Mouse (Mus musculus) forebrain, embryonic 15.5 days (tissue): Measurements from ENCODE around the gene Galm. TPM values are rescaled to one million over a fixed set of nuclear protein-coding genes. Genes with fewer than 3 reads are reported as not detected.

Source experiments
- ATAC-seq: fragments of 200-750 bp; cut with Nextera tagmentation; replicated peaks from 2 replicates; pipeline ENCODE4 v1.8.0; 2017; ENCODE audit warnings: mild to moderate bottlenecking, moderate TSS enrichment, moderate library complexity
- H3K27ac ChIP-seq: fragments of 300-500 bp; sonication (generic); replicated peaks from 2 replicates; pipeline ENCODE4 v1.5.1; 2015; ENCODE audit warnings: mild to moderate bottlenecking, inconsistent platforms
- H3K27me3 ChIP-seq: fragments of 300-500 bp; sonication (generic); 2 replicates; pipeline ENCODE4 v1.6.1; 2015; ENCODE audit warnings: inconsistent platforms
- H3K36me3 ChIP-seq: fragments of 300-500 bp; sonication (generic); 2 replicates; pipeline ENCODE4 v1.6.1; 2015; ENCODE audit warnings: mild to moderate bottlenecking, inconsistent platforms
- H3K4me1 ChIP-seq: fragments of 300-500 bp; sonication (generic); 2 replicates; pipeline ENCODE4 v1.6.1; 2015; ENCODE audit warnings: inconsistent platforms
- H3K4me2 ChIP-seq: fragments of 300-500 bp; sonication (generic); replicated peaks from 2 replicates; pipeline ENCODE4 v1.6.1; 2015; ENCODE audit warnings: mild to moderate bottlenecking, inconsistent platforms
- H3K4me3 ChIP-seq: fragments of 300-500 bp; sonication (generic); 2 replicates; pipeline ENCODE4 v1.5.1; 2015; ENCODE audit warnings: mild to moderate bottlenecking, inconsistent platforms
- H3K9ac ChIP-seq: fragments of 300-500 bp; sonication (generic); replicated peaks from 2 replicates; pipeline ENCODE4 v1.6.1; 2015; ENCODE audit warnings: mild to moderate bottlenecking, inconsistent platforms
- H3K9me3 ChIP-seq: fragments of 300-500 bp; sonication (generic); 2 replicates; pipeline ENCODE4 v1.6.1; 2016; ENCODE audit warnings: inconsistent platforms
- WGBS: fragments of 180-500 bp; shearing (Covaris S2); methylation state at CpG from one replicate; pipeline ENCODE4 v1.1.7; 2015; ENCODE audit warnings: mixed read lengths; 5-methylcytosine and 5-hydroxymethylcytosine counted together
- polyA plus RNA-seq: library from polyadenylated mRNA; unstranded; fragments of >200 nt; fragmentation: Nextera tagmentation; extraction: Ambion mirVana; gene quantifications from 2 replicates; pipeline ENCODE4 v1.2.1, GENCODE M21; 2015

The Galm gene
- polyA plus RNA-seq, 1 experiment from 2014 or later, result 2.0 TPM

DNA sequence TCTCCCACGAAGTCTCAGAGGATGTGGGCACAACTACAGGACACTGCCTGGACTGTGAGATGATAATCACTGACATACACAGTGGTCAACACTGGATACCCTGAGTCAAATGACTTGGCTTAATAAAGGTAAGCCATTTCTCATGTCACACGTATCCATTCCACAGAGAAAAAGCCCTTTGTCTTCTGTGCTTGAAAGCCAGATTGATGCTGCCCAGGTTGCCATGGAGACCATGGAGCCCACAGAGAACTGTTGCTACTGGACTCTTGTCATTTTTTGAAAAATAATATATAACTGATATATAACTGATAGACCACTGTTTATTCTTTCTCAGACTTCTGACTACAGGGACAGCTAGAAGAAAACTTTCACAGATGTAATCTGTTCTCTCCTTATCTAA is 30.1 kb upstream of the Galm start:
- H3K4me2 ChIP-seq, result no peak overlapping the region
- ATAC-seq, result no peak
- WGBS, result 38% methylated on average over 2 of the region's 2 CpGs
- H3K4me1 ChIP-seq, result peaks cover 9% of the 10 kb centered on the region; the same call in 1 of the 2 replicates
- H3K9ac ChIP-seq, result no peak overlapping the region
- H3K27ac ChIP-seq, result no peak overlapping the region
- no peaks in the 10 kb centered on the region for H3K27me3 ChIP-seq
- H3K4me3 ChIP-seq, result no peak overlapping the region
- H3K9me3 ChIP-seq, result no peaks in the 10 kb centered on the region
- H3K36me3 ChIP-seq, result no peaks in the 10 kb centered on the region

DNA sequence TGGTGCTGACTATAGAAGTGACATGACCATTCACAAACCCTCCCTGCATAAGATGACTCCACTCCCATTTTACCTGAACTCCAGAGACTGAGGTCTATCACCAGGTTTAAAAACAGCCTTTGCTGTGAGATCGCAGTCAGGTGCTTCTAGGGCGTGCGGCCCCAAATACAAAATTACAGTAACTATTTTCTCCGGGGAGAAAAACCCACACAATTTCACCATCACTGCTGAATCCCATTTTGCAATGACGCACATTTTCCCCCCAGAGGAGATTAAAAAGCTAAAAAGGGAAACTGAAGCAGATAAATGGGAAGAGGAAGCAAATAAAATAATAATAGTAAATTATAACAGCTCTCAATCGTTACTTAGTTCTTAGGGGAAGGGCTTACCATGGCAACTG is 27.4 kb upstream of the Galm start:
- no peak for ATAC-seq
- no peaks in the 10 kb centered on the region for H3K9me3 ChIP-seq
- no peak overlapping the region for H3K4me2 ChIP-seq
- H3K4me1 ChIP-seq, result peaks cover 9% of the 10 kb centered on the region; the same call in 1 of the 2 replicates
- H3K27me3 ChIP-seq, result no peaks in the 10 kb centered on the region
- no peak overlapping the region for H3K27ac ChIP-seq
- 85% methylated on average over 6 of the region's 6 CpGs for WGBS
- H3K36me3 ChIP-seq, result no peaks in the 10 kb centered on the region
- no peak overlapping the region for H3K4me3 ChIP-seq
- no peak overlapping the region for H3K9ac ChIP-seq

DNA sequence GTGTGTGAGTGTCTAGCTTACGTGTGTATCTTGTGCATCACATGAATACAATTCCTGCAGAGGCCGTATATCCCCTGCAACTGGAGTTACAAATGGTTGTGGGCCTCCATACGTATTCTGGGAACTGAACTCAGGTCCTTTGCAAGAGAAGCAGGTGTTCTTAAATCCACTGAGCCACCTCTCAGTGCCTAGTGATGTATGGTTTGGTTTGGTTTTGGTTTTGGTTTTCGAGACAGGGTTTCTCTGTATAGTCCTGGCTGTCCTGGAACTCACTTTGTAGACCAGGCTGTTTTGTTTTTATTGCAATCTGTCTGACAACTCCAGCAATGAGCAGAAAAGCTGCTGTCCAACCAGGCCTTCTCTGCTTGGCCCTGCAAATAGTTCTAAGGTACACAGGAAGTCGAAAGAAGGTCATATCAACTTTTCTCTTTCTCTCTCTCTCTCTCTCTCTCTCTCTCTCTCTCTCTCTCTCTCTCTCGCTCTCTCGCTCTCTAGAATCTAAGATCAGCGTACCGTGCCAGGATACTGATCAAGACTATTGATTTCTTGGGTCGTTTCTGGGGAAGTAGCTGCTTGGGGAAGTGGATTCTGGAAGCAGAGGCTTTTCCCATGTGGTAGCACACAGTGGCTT is 21.8 kb upstream of the Galm start:
- no peak overlapping the region for H3K9ac ChIP-seq
- no peak overlapping the region for H3K4me3 ChIP-seq
- H3K36me3 ChIP-seq, result no peaks in the 10 kb centered on the region
- no peaks in the 10 kb centered on the region for H3K9me3 ChIP-seq
- 84% methylated on average over 10 of the region's 10 CpGs for WGBS
- no peak overlapping the region for H3K27ac ChIP-seq
- H3K27me3 ChIP-seq, result no peaks in the 10 kb centered on the region
- no peak for ATAC-seq
- H3K4me2 ChIP-seq, result no peak overlapping the region
- no peaks in the 10 kb centered on the region for H3K4me1 ChIP-seq

DNA sequence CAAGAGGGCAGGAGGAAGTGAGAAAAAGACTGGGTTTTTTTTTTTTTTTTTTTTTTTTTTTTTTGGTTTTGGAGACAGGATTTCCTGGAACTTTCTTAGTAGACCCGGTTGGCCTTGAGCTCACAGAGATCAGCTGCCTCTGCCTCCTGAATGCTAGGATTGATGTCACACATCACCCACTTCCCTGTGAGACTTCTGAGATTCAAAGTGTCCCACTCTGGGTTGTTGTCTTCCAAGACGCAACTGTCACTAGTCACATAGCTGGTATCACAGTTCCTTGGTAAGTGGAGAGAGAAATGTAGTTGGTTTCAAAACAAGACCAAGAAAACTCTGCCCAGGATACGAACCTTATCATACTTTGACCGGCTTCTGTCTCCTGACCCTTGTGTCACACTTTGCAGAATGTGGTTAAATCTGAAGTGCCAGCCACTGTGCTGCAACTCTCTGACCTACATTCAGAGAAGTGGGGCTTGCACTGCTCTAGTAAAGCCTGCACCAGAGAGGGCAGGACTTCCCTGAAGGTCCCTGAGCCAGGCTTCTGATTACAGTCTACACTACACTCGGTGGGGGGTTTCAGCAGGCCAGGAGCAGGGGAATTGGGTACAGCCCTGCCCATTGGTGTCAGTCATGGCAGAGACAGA is 14.5 kb upstream of the Galm start:
- H3K4me3 ChIP-seq, result no peak overlapping the region
- 82% methylated on average over 5 of the region's 5 CpGs for WGBS
- no peak overlapping the region for H3K4me2 ChIP-seq
- no peaks in the 10 kb centered on the region for H3K9me3 ChIP-seq
- H3K27me3 ChIP-seq, result no peaks in the 10 kb centered on the region
- H3K36me3 ChIP-seq, result no peaks in the 10 kb centered on the region
- H3K27ac ChIP-seq, result no peak overlapping the region
- H3K4me1 ChIP-seq, result no peaks in the 10 kb centered on the region
- no peak overlapping the region for H3K9ac ChIP-seq
- ATAC-seq, result no peak

DNA sequence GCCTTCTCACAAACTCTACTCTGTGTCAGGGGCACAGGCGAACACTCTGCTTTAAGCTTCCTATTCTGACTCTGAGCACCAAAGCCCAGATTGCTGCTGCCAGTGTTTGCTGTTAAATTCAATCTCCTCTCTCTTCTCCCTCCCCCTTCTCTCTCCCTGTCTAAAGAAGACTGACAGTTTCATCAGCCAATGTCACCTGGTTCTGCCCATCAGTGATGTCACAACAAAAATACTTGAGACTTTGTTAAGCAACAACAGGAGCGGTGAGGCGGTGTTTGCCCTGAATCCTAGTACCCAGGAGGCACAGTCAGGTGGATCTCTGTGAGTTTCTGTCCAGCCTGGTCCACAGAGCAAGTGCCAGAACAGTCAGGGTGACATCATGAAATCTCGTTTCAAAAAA is 13.8 kb upstream of the Galm start:
- Histone ChIP-seq H3K4me2 (no peak overlapping the region), H3K36me3 (no peaks in the 10 kb centered on the region), H3K4me3 (no peak overlapping the region), H3K27me3 (no peaks in the 10 kb centered on the region), H3K9ac (no peak overlapping the region), H3K27ac (no peak overlapping the region), H3K9me3 (no peaks in the 10 kb centered on the region), H3K4me1 (no peaks in the 10 kb centered on the region)
- 92% methylated on average over 4 of the region's 4 CpGs for WGBS
- ATAC-seq, result no peak

DNA sequence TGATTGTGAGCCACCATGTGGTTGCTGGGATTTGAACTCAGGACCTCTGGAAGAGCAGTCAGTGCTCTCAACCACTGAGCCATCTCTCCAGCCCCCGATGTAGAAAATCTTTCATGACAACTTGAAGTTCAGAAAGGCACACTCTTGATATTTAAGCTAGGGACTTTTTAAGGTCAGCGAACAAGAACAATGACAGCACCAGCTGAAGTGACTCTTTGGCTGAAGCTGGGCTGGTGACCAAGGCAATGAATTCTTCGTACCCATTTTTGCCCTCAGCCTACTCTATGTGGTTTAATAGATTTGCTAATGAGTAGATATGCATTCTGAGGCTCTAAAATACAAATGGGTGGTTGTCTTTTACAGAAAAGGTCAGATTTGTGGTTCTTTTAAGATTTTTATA is 6.9 kb upstream of the Galm start:
- 87% methylated on average over 3 of the region's 3 CpGs for WGBS
- H3K4me3 ChIP-seq, result no peak overlapping the region
- H3K4me2 ChIP-seq, result no peak overlapping the region
- H3K36me3 ChIP-seq, result no peaks in the 10 kb centered on the region
- no peaks in the 10 kb centered on the region for H3K4me1 ChIP-seq
- no peak overlapping the region for H3K27ac ChIP-seq
- no peaks in the 10 kb centered on the region for H3K9me3 ChIP-seq
- no peak for ATAC-seq
- H3K27me3 ChIP-seq, result no peaks in the 10 kb centered on the region
- H3K9ac ChIP-seq, result no peak overlapping the region

DNA sequence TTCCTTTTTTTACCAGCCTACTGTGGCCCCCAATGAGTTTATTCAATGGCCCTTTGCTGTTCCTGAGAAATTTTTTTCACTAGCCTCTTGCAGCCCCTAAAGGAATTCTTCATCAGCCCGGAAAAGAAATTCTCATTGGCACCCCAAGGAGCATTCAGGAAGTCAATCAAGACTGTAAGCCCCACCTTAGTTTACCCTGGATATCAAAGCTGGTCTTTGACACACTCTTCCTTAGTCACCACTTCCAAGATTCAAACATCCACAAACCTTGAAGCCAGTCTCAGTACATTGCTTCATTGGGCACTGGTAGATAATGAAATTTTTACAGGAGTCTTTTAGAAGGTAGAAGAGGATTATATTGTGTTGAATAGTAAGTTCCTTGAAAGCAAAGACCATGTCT is 5.4 kb upstream of the Galm start:
- Histone ChIP-seq H3K36me3 (no peaks in the 10 kb centered on the region), H3K4me3 (no peak overlapping the region), H3K9me3 (no peaks in the 10 kb centered on the region), H3K4me1 (no peaks in the 10 kb centered on the region), H3K4me2 (no peak overlapping the region), H3K27me3 (no peaks in the 10 kb centered on the region), H3K27ac (no peak overlapping the region), H3K9ac (no peak overlapping the region)
- ATAC-seq, result no peak
- 60% methylated on average over 1 of the region's 1 CpGs for WGBS

DNA sequence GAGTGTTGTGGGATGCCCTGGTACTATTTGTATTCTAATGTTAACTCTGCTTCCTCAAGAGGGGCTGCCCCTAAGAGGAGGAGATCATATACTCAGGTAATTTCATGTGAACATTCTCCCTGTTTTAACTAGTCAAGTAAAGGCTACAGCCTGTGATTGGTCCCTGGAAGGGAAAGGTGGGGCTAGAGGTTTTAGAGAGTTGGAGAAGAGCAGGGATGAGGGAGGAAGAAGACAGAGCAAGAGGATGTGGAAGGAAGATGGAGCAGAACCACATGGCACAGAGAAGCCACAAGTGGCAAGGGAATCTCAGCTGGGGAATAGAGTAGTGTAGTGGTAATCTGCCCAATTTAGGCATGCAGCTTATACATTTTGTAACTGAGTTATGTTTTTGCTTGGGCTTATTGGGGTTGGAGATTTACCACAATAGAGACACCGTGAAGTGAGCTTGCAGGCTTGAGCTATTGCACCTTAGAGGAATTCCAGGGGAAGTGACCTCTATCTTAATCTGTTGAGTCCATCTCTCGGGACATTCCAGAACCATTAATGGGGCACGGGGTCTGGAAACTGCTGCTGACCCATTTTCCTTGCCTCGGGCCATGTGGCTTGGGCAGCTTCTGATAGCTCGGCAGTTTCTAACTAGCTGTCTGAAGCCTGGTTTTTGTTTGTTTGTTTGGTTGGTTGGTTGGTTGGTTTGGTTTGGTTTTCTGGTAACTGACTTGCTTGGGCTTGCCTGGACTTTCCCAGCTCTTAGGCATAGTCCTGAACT is 2.1 kb upstream of the Galm start:
- Histone ChIP-seq H3K27me3 (no peaks in the 10 kb centered on the region), H3K4me2 (no peak overlapping the region), H3K27ac (no peak overlapping the region), H3K4me3 (no peak overlapping the region), H3K9ac (no peak overlapping the region), H3K4me1 (peaks cover 5% of the 10 kb centered on the region; the same call in 1 of the 2 replicates), H3K36me3 (no peaks in the 10 kb centered on the region), H3K9me3 (no peaks in the 10 kb centered on the region)
- 91% methylated on average over 5 of the region's 5 CpGs for WGBS
- no peak for ATAC-seq

DNA sequence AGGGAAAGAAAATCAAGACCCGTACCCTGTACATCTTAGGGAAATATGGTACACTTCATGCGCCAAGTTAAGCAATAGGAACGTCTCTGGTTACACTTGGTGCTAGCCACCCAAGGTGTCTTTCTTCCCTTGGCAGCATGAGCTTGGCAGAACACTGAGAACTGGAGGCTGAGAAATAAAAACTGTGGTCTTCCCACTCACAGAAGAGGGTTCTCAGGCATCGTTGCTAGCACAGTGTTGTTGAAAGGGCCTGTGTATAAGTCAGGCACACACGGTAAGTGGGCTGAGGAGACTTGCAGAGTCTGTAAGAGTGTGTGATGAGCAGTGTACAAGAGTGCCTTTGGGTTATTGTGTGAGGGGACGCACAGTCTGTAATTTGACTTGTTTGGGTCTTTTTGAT is 1.1 kb upstream of the Galm start:
- Histone ChIP-seq H3K36me3 (no peaks in the 10 kb centered on the region), H3K9ac (no peak overlapping the region), H3K4me1 (peaks cover 5% of the 10 kb centered on the region; the same call in 1 of the 2 replicates), H3K27ac (no peak overlapping the region), H3K4me2 (no peak overlapping the region), H3K27me3 (no peaks in the 10 kb centered on the region), H3K9me3 (no peaks in the 10 kb centered on the region), H3K4me3 (no peak overlapping the region)
- ATAC-seq, result no peak
- 87% methylated on average over 6 of the region's 6 CpGs for WGBS

DNA sequence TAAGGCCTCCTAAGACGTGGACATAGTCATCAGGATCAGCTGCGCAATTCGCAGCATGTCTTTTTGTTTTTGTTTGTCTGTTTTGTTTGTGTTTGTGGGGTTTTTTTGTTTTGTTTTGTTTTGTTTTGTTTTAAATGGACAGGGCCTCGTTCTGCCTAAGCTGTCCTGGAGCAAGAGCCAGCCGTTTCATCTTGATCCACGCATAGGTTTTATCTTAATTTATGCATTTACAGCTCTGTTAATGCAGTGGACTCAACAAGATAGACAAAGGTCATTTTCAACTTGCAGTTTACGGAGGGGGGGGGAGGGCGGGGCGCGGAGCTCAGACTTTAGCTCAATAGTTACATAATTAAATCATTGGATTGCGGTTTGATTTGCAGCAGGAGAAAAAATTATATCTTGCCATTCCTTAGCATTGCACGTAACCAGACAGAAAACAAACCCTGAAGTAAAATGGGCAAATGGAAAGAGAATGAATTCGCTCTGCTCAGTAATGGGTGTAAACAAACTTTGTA is 1.3 kb downstream of the Galm start:
- no peaks in the 10 kb centered on the region for H3K36me3 ChIP-seq
- no peak overlapping the region for H3K9ac ChIP-seq
- H3K27ac ChIP-seq, result no peak overlapping the region
- no peak overlapping the region for H3K4me3 ChIP-seq
- WGBS, result 83% methylated on average over 13 of the region's 13 CpGs
- peaks cover 5% of the 10 kb centered on the region; the same call in 1 of the 2 replicates for H3K4me1 ChIP-seq
- no peak for ATAC-seq
- no peaks in the 10 kb centered on the region for H3K27me3 ChIP-seq
- H3K4me2 ChIP-seq, result no peak overlapping the region
- H3K9me3 ChIP-seq, result no peaks in the 10 kb centered on the region

DNA sequence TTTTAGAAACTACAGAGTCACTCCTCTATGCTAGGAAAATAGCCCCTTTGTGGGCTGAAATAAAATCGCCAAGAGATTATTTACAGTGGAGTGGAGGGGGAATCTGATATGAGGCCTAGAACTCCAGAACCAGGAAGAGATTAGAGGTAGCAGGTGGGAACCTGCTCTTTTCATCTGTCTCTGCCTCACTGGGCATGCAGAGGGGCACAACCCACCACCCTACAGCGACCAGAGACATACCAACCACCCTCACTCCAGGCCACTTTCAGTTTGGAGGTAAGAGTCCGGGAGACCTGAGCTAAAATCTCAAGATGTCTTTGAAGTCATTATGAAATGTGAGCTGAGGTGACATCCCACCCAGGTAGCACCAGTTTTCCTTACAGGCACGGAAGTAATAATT is 2.1 kb downstream of the Galm start:
- Histone ChIP-seq H3K27me3 (no peaks in the 10 kb centered on the region), H3K36me3 (no peaks in the 10 kb centered on the region), H3K4me3 (no peak overlapping the region), H3K9ac (no peak overlapping the region), H3K27ac (no peak overlapping the region), H3K4me2 (no peak overlapping the region), H3K9me3 (no peaks in the 10 kb centered on the region), H3K4me1 (peaks cover 5% of the 10 kb centered on the region; the same call in 1 of the 2 replicates)
- WGBS, result 53% methylated on average over 4 of the region's 4 CpGs
- ATAC-seq, result no peak

DNA sequence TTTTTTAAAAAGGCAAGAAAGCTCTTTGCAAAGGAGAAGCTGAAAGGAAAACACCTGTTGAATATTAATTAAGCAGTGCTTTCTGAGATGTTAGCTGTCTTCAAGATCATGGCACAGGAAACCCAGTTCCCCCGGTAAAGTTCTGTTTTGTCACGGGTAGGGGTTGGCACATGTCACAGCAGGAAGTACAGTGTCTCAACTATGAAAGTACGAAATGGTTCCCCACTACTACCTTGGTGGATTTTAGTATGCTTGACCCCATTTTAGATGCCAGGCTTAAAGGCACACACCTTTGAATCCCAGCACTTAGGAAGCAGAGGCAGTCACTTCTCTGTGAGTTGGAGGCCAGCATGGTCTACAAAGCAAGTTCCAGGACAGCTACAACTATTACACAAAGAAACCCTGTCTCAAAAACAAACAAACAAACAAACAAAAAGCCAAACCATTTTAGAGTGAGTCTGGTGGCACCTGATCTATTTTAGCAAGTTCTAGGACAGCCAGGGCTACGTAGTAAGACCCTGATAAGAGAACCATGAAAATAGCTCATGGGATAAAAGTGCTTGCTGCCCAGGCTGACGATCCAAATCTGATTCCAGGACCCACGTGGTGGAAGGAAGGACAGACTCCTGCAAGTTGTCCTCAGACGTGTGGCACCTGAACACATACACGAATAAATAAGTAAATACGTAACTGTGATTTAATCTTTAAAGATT is 3.6 kb downstream of the Galm start:
- H3K36me3 ChIP-seq, result no peaks in the 10 kb centered on the region
- H3K27ac ChIP-seq, result no peak overlapping the region
- 58% methylated on average over 9 of the region's 9 CpGs for WGBS
- no peak overlapping the region for H3K4me3 ChIP-seq
- H3K4me2 ChIP-seq, result no peak overlapping the region
- no peaks in the 10 kb centered on the region for H3K9me3 ChIP-seq
- peaks cover 5% of the 10 kb centered on the region; the same call in 1 of the 2 replicates for H3K4me1 ChIP-seq
- no peak for ATAC-seq
- no peak overlapping the region for H3K9ac ChIP-seq
- no peaks in the 10 kb centered on the region for H3K27me3 ChIP-seq
